Mouse (Mus musculus) cerebellum, adult 9-11 months (tissue): ENCODE results near the gene Slc9a4.
"Not testable (repeated sequence)": the region's sequence is repeated elsewhere in the genome, so short reads cannot be mapped to it uniquely, and the experiment has no call there.

Experiments used
- DNase-seq: peaks from one replicate; pipeline ENCODE4 v3.0.0; 2022

The Slc9a4 gene

GRCm38 (mm10) chr1:40650803-40651497, 71.1 kb downstream of the Slc9a4 start:
- DNase-seq, result no peak

DNA sequence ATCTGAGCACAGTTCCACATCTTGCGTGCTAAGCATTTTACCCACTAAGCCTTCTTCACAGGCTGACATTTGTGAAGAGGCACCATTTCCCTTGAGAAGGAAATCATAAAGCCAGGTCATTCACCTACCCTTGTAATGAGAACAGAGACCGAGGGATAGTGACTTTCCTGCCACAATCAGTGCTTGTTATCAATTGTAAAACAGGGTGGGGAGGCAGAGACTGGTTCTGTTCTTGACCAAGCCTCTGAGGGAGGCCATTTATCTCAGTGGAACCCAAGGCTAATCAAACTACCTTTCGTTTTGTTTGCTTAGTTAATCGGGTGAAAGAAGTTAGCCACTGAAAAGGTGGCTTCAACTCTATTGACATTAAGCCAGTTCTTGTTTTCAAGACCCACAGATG, 77.2 kb downstream of the Slc9a4 start:
- DNase-seq, result no peak

DNA sequence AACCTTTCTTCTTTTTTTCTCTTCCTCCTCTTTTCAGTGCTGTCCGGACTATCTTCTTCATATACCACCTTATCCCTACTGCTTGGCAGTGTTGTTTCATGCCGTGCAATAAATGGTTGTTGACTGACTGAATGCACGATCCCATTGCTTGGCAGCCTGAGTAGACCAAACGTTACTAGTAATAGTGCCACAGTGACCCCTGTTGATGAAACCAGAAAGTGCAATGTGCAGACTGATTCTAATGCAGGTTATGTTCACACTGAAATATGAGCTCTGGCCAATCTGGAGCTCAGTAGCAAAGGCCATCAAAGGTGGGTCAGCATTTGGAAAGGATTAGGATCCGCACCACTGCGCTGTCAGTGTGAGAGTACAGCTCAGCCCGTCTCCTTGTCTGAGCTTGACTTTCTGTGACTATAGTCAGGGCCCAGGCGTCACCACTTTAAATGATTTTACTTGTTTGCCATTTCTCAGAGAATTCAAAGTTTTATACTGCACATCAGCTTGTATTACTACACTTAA, 78.2 kb downstream of the Slc9a4 start:
- no peak for DNase-seq

DNA sequence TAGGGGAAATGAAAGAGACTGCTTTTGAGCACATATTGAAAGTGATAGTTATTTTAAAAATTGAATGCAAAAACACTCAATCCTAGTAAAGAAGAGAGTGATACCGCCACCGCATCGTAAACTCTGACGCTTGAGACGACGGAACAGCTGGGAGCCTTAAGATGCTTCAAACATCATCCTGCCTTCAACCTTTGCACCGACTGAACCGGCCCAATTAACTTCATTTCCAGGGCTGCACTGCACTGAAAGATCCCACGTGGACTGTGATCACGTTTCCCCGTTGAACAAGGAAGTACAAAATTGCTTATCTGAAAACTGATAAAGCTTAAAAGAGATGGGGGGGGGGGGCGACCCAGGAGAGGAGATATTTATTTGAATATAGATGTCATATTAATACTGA, 79.1 kb downstream of the Slc9a4 start:
- DNase-seq, result no peak

- DNase-seq, result no peak
Measured at GRCm38 (mm10) chr1:40659496-40659895, 79.6 kb downstream of the Slc9a4 start.

- DNase-seq, result no peak
Measured at GRCm38 (mm10) chr1:40660838-40661237, 81.0 kb downstream of the Slc9a4 start.

DNA sequence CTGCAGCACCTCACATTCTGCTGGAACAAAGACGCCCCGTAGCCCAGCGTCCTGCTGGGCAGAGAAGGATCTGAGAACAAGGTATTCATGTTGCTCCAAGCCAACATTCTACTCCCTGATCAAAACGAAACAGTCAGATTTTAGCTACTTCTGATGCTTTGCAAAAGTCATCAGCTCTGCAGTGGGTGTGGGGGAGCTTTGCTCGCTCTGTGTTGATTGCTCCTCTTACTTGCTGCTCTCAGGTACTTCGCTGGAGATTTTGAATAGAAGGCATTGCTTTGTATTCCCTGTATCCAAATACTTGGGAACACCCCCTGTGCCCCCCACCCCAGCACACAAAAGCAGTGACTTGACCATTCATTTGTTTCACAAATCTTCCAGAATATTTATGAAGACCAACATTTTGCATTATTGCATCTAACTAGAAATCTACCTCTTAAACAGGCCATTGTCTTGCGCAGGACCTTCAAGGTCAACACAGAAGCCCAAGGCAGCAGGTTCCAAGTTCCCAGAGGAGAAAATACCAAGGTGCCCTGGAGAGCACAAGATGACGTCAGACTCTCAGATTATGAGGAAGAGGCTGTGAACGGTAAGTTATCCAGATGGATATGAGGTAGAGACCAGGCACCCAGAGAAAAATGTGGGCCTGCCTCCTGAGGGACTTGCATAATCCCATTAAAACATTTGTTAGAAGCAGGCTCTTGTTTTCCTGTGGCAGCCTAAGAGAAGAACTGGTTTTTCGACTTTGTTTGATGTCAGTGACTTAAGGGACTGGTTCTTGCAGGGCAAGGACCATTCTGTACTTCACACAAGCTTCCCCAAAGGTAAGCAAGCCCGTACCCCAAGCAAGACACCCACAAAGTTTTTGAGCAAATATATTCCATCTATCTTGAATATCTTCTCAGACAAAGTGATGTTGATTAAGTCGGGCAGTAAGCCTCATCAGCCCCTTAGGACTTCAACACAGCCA, 85.8 kb downstream of the Slc9a4 start:
- no peak for DNase-seq

DNA sequence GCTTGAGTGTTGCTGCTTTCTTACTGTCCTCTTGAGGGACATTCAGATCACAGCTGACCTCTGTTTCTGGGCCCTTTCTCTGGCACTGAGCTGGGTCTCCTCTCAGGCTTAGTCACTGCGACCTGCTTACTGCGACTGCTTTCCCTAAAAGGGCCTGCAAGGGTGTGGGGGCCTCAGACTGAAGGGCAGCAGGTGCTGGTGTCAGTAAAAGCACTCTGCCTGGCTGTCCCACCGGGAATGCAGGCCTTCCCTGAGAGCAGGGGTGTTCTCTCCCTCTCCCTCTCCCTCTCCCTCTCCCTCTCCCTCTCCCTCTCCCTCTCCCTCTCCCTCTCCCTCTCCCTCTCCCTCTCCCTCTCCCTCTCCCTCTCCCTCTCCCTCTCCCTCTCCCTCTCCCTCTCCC, 87.6 kb downstream of the Slc9a4 start:
- not testable (repeated sequence) for DNase-seq

- DNase-seq, result no peak
Measured at GRCm38 (mm10) chr1:40670025-40670424, 90.1 kb downstream of the Slc9a4 start.

- no peak for DNase-seq
Measured at GRCm38 (mm10) chr1:40671490-40671889, 91.6 kb downstream of the Slc9a4 start.

GRCm38 (mm10) chr1:40677306-40677705, 97.4 kb downstream of the Slc9a4 start:
- no peak for DNase-seq
